Mouse (Mus musculus) stomach, postnatal 0 days (tissue): Measurements from ENCODE around the gene Vps50.

Source experiments
- CTCF ChIP-seq: IDR thresholded peaks from 2 replicates; pipeline ENCODE4 v1.5.1; 2016; ENCODE audit warnings: antibody characterized with exemption, low read depth, mild to moderate bottlenecking, moderate library complexity
- EP300 ChIP-seq: optimal IDR thresholded peaks from 2 replicates; pipeline ENCODE3; 2016; ENCODE audit warnings: antibody characterized with exemption

GRCm38 (mm10) chr6:3585402-3585801 lies 87.2 kb downstream of the Vps50 start:
- no peak for TF ChIP-seq CTCF
- no peak for TF ChIP-seq EP300
